Mouse (Mus musculus) embryonic fibroblast, embryonic 13.5 days (primary cell): ENCODE data around the gene Gpr19.

Experiments used
- CTCF ChIP-seq: IDR thresholded peaks from 2 replicates; pipeline ENCODE4 v1.5.1; 2011; ENCODE audit warnings: mild to moderate bottlenecking, control low read depth, low read length, moderate library complexity, borderline replicate concordance; ENCODE audit not compliant: insufficient read depth
- POLR2A ChIP-seq: IDR thresholded peaks from 2 replicates; pipeline ENCODE4 v1.6.1; 2011; ENCODE audit warnings: low read depth, mild to moderate bottlenecking, control low read depth, low read length, moderate library complexity

GRCm38 (mm10) chr6:134946054-134946453 lies 47.7 kb upstream of the Gpr19 start:
- TF ChIP-seq POLR2A (no peak), CTCF (no peak)
